Mouse (Mus musculus): ENCODE measurements at regions not wholly inside any gene's neighbourhood (a gene's known extent, or its start where the extent isn't known, plus 50 kb on each side); places are given as distances from the start of the nearest gene placed in this dataset.

DNA sequence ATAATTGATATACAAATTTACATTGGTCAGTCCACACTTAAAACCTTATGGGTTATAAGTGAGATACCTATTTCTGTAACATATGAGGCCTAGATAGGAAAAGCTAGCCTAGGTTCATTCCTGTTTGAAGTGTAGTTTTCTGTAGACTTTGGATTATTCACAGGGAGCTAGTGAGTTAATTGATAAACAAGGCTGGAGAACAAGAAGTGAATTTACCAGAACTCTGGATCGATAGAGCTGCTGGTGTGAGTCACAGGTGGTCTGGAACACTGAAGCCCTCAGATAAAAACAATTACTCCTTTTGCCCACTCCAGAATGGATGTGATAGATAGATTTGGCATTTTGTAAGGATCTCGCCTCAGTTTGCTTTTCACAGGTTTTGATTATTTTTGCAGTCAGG is 62.0 kb upstream of the Rtl1 start:
- Histone ChIP-seq H3K27ac (no peak overlapping the region), H3K4me3 (no peak overlapping the region), H3K36me3 (ENCODE audit: control insufficient read depth, insufficient read depth, low read length) (no peaks in the 10 kb centered on the region), H3K4me1 (ENCODE audit: control insufficient read depth, insufficient read depth, low read length) (no peaks in the 10 kb centered on the region), H3K9ac (ENCODE audit: low read depth, low read length) (no peak overlapping the region), H3K27me3 (ENCODE audit: control insufficient read depth, insufficient read depth, low read length) (no peaks in the 10 kb centered on the region), H3K79me2 (replicated peaks; ENCODE audit: control insufficient read depth, insufficient read depth, low read length) (no peaks in the 10 kb centered on the region)
- DNase-seq, result no peak
- no peak for TF ChIP-seq EP300 (IDR thresholded peaks at IDR 0.05; ENCODE audit: insufficient read depth, low read depth, low read length)
- TF ChIP-seq CTCF (IDR thresholded peaks at IDR 0.05), result no peak
- no peak for TF ChIP-seq POLR2A (IDR thresholded peaks at IDR 0.05; ENCODE audit: insufficient read depth, low read depth, low read length)
- intact Hi-C loops (cut with DNase I), result no loop called here
- WGBS, result 71% methylated on average over 2 of the region's 2 CpGs

- intact Hi-C loops (cut with DNase I), result no loop called here
- Histone ChIP-seq H3K4me3 (no peak overlapping the region), H3K9ac (ENCODE audit: low read depth, low read length) (no peak overlapping the region), H3K79me2 (replicated peaks; ENCODE audit: control insufficient read depth, insufficient read depth, low read length) (no peaks in the 10 kb centered on the region), H3K27ac (no peak overlapping the region), H3K36me3 (ENCODE audit: control insufficient read depth, insufficient read depth, low read length) (no peaks in the 10 kb centered on the region), H3K4me1 (ENCODE audit: control insufficient read depth, insufficient read depth, low read length) (no peaks in the 10 kb centered on the region), H3K27me3 (ENCODE audit: control insufficient read depth, insufficient read depth, low read length) (no peaks in the 10 kb centered on the region)
- WGBS, result 56% methylated on average over 4 of the region's 4 CpGs
- TF ChIP-seq POLR2A (IDR thresholded peaks at IDR 0.05; ENCODE audit: insufficient read depth, low read depth, low read length) (no peak), EP300 (IDR thresholded peaks at IDR 0.05; ENCODE audit: insufficient read depth, low read depth, low read length) (no peak), CTCF (IDR thresholded peaks at IDR 0.05) (no peak)
- DNase-seq, result no peak
Measured at GRCm38 (mm10) chr12:109674766-109675165, 74.6 kb upstream of the Rtl1 start.

DNA sequence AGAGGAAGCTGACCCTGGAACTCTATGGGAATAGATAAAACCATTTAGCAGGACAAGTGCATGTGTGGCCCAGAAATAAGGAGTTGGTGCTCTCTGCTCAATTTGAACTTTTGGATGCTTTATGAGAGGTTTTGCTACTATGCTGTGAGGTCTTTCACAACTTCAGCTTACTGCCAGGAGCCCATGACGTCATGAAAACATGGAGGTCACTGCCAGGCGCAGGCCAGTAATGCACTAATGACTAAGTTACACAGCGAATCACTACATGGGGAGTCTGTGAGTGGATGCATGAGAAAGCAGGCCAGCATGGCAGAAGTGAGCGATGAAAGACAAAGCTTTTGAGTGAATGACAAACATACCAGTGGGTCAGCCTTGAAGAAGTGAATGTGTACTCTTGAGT is 93.9 kb upstream of the Rtl1 start:
- Histone ChIP-seq H3K27me3 (ENCODE audit: control insufficient read depth, insufficient read depth, low read length) (no peaks in the 10 kb centered on the region), H3K9ac (ENCODE audit: low read depth, low read length) (no peak overlapping the region), H3K36me3 (ENCODE audit: control insufficient read depth, insufficient read depth, low read length) (no peaks in the 10 kb centered on the region), H3K4me1 (ENCODE audit: control insufficient read depth, insufficient read depth, low read length) (no peaks in the 10 kb centered on the region), H3K4me3 (no peak overlapping the region), H3K79me2 (replicated peaks; ENCODE audit: control insufficient read depth, insufficient read depth, low read length) (no peaks in the 10 kb centered on the region), H3K27ac (no peak overlapping the region)
- WGBS, result 80% methylated on average over 4 of the region's 4 CpGs
- TF ChIP-seq EP300 (IDR thresholded peaks at IDR 0.05; ENCODE audit: insufficient read depth, low read depth, low read length) (no peak), POLR2A (IDR thresholded peaks at IDR 0.05; ENCODE audit: insufficient read depth, low read depth, low read length) (no peak), CTCF (IDR thresholded peaks at IDR 0.05) (no peak)
- DNase-seq, result no peak
- intact Hi-C loops (cut with DNase I), result no loop called here

DNA sequence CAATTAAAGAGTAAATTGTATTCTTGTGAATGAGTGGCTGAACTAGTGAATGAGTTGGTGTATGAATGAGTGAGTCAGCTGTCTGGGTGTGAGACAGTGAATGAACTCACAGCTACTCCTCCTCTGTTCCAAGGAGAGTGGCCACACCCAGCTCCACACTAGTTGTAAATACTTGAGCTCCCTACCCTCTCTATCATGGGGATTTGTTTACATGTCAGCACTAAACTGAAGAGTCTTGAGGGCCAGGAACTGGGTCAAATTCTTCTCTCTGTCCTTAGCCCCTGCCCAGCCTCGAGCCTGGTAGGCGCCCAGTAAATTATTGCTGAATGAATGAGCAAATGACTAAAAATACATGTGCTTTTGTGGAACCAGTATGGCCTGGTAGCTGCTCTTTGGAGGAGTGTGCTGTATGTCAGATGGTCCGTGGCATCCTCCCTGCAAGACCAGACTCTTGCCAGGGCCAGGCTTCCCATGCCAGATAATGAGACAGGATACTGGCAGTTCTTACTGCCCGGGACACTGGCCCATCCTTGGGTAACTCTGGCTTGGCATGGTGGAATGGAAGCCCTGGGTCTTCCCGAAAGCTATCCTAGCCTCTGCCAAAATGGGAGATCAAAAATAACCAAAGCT is 94.8 kb upstream of the Rtl1 start:
- no peak for TF ChIP-seq POLR2A (IDR thresholded peaks at IDR 0.05; ENCODE audit: insufficient read depth, low read depth, low read length)
- no peak for TF ChIP-seq EP300 (IDR thresholded peaks at IDR 0.05; ENCODE audit: insufficient read depth, low read depth, low read length)
- no peak for TF ChIP-seq CTCF (IDR thresholded peaks at IDR 0.05)
- peak in 1 of 2 experiments; percentile 11 for DNase-seq
- Histone ChIP-seq H3K27me3 (ENCODE audit: control insufficient read depth, insufficient read depth, low read length) (no peaks in the 10 kb centered on the region), H3K9ac (ENCODE audit: low read depth, low read length) (no peak overlapping the region), H3K79me2 (replicated peaks; ENCODE audit: control insufficient read depth, insufficient read depth, low read length) (no peaks in the 10 kb centered on the region), H3K27ac (no peak overlapping the region), H3K4me3 (no peak overlapping the region), H3K36me3 (ENCODE audit: control insufficient read depth, insufficient read depth, low read length) (no peaks in the 10 kb centered on the region), H3K4me1 (ENCODE audit: control insufficient read depth, insufficient read depth, low read length) (no peaks in the 10 kb centered on the region)
- intact Hi-C loops (cut with DNase I), result no loop called here
- WGBS, result 72% methylated on average over 5 of the region's 5 CpGs

DNA sequence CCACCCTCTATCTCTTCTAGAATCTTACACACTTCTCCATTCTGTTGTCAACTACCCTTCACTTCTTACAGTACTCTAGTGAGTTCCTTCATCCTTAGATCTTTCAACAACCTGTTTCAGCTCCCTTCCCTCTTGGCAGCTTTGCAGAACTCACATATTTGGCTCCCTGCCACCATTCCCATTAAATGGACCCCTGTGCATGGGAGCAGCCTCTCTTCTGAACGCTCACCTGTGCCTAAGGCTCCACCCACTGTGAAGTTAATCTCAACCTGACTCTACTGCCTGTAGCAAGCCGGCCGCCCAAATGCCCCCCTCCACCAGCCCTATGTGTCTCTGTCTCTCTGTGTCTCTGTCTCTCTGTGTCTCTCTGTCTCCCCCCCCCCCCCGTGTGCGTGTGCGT is 106.7 kb upstream of the Rtl1 start:
- no peaks in the 10 kb centered on the region for H3K27me3 ChIP-seq (ENCODE audit: control insufficient read depth, insufficient read depth, low read length)
- 77% methylated on average over 6 of the region's 6 CpGs for WGBS
- no peaks in the 10 kb centered on the region for H3K79me2 ChIP-seq (replicated peaks; ENCODE audit: control insufficient read depth, insufficient read depth, low read length)
- H3K4me1 ChIP-seq (ENCODE audit: control insufficient read depth, insufficient read depth, low read length), result no peaks in the 10 kb centered on the region
- H3K9ac ChIP-seq (ENCODE audit: low read depth, low read length), result no peak overlapping the region
- H3K36me3 ChIP-seq (ENCODE audit: control insufficient read depth, insufficient read depth, low read length), result no peaks in the 10 kb centered on the region
- no peak for DNase-seq
- no peak overlapping the region for H3K27ac ChIP-seq
- no peak for TF ChIP-seq EP300 (IDR thresholded peaks at IDR 0.05; ENCODE audit: insufficient read depth, low read depth, low read length)
- TF ChIP-seq CTCF (IDR thresholded peaks at IDR 0.05), result no peak
- no peak for TF ChIP-seq POLR2A (IDR thresholded peaks at IDR 0.05; ENCODE audit: insufficient read depth, low read depth, low read length)
- intact Hi-C loops (cut with DNase I), result no loop called here
- H3K4me3 ChIP-seq, result no peak overlapping the region

DNA sequence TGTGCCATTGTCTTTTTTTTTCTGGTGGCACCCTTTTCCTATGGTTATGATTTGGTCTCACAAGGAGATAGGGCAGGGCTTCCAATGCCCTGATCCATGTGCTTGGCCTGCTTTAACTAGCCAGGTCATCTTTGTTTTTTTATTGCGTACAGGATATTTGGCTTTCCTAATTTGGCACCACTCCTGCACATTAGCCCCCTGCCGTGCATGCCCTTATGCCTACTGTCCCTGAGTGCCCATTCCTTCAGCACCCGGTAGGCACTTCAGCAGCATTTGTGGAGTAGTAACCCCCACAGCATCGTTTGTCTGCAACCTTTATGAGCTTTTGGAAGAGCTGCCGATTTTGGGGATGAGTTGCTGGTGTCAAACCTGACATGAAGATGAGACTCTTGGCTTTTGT is 109.5 kb upstream of the Rtl1 start:
- WGBS, result 88% methylated on average over 5 of the region's 5 CpGs
- H3K36me3 ChIP-seq (ENCODE audit: control insufficient read depth, insufficient read depth, low read length), result no peaks in the 10 kb centered on the region

More for the DNA sequence above, 109.5 kb upstream of the Rtl1 start:
- Histone ChIP-seq H3K27me3 (ENCODE audit: control insufficient read depth, insufficient read depth, low read length) (no peaks in the 10 kb centered on the region), H3K9ac (ENCODE audit: low read depth, low read length) (no peak overlapping the region), H3K4me1 (ENCODE audit: control insufficient read depth, insufficient read depth, low read length) (no peaks in the 10 kb centered on the region), H3K27ac (no peak overlapping the region), H3K4me3 (no peak overlapping the region), H3K79me2 (replicated peaks; ENCODE audit: control insufficient read depth, insufficient read depth, low read length) (no peaks in the 10 kb centered on the region)
- DNase-seq, result peak in 1 of 2 experiments; percentile 1
- TF ChIP-seq EP300 (IDR thresholded peaks at IDR 0.05; ENCODE audit: insufficient read depth, low read depth, low read length) (no peak), CTCF (IDR thresholded peaks at IDR 0.05) (no peak), POLR2A (IDR thresholded peaks at IDR 0.05; ENCODE audit: insufficient read depth, low read depth, low read length) (no peak)
- intact Hi-C loops (cut with DNase I), result no loop called here
